Mouse (Mus musculus): Measurements from ENCODE around the gene Sytl3. TPM values are rescaled to one million over a fixed set of nuclear protein-coding genes. Genes with fewer than 3 reads are reported as not detected.

Gene Sytl3
- polyA plus RNA-seq, 1 experiment from 2014 or later: 1.1 TPM

GRCm38 (mm10) chr17:6733322-6733875 lies 74.5 kb downstream of the Sytl3 start:
- Histone ChIP-seq H3K4me3 (replicated peaks) (no peak overlapping the region), H3K4me1 (0 out of 2 replicates have a peak, but pooled peaks cover 5% of the 10 kb centered on the region), H3K27ac (no peak overlapping the region), H3K9ac (no peak overlapping the region), H3K36me3 (no peaks in the 10 kb centered on the region), H3K27me3 (replicated peaks) (no peaks in the 10 kb centered on the region), H3K9me3 (no peaks in the 10 kb centered on the region), H3K4me2 (no peak overlapping the region)
- WGBS: 92% methylated on average over 10 of the region's 10 CpGs
- no peak for ATAC-seq (ENCODE audit: insufficient read depth, low FRiP score, low read depth)

GRCm38 (mm10) chr17:6734746-6735441 lies 76.0 kb downstream of the Sytl3 start:
- Histone ChIP-seq H3K27ac (no peak overlapping the region), H3K27me3 (replicated peaks) (no peaks in the 10 kb centered on the region), H3K9ac (no peak overlapping the region), H3K4me2 (no peak overlapping the region), H3K36me3 (peaks cover 4% of the 10 kb centered on the region; the same call in 1 of the 2 replicates), H3K9me3 (no peaks in the 10 kb centered on the region), H3K4me1 (no peaks in the 10 kb centered on the region), H3K4me3 (replicated peaks) (no peak overlapping the region)
- no peak for ATAC-seq (ENCODE audit: insufficient read depth, low FRiP score, low read depth)
- 87% methylated on average over 12 of the region's 12 CpGs for WGBS

- 0 out of 2 replicates have a peak, but pooled peaks cover under 1% of the 10 kb centered on the region for H3K4me1 ChIP-seq
- peak; percentile 74; the same call in 1 of the 2 replicates for ATAC-seq (ENCODE audit: insufficient read depth, low FRiP score, low read depth)
- H3K9me3 ChIP-seq: no peaks in the 10 kb centered on the region
- H3K4me3 ChIP-seq (replicated peaks): no peak overlapping the region
- no peak overlapping the region for H3K4me2 ChIP-seq
- WGBS: 53% methylated on average over 15 of the region's 15 CpGs
- peaks cover 14% of the 10 kb centered on the region; the same call in 1 of the 2 replicates for H3K36me3 ChIP-seq
- no peaks in the 10 kb centered on the region for H3K27me3 ChIP-seq (replicated peaks)
- peak overlapping the region; percentile 17; the same call in 1 of the 2 replicates for H3K27ac ChIP-seq
- H3K9ac ChIP-seq: no peak overlapping the region
Observed at GRCm38 (mm10) chr17:6736306-6737272, 77.7 kb downstream of the Sytl3 start.

- peaks cover 9% of the 10 kb centered on the region; the same call in 1 of the 2 replicates for H3K4me1 ChIP-seq
- H3K36me3 ChIP-seq: peaks cover 14% of the 10 kb centered on the region; the same call in 1 of the 2 replicates
- H3K9ac ChIP-seq: no peak overlapping the region
- no peaks in the 10 kb centered on the region for H3K27me3 ChIP-seq (replicated peaks)
- peak overlapping the region; percentile 17; the same call in 1 of the 2 replicates for H3K27ac ChIP-seq
- H3K4me3 ChIP-seq (replicated peaks): no peak overlapping the region
- H3K4me2 ChIP-seq: no peak overlapping the region
- no peaks in the 10 kb centered on the region for H3K9me3 ChIP-seq
- no peak for ATAC-seq (ENCODE audit: insufficient read depth, low FRiP score, low read depth)
- WGBS: 81% methylated on average over 12 of the region's 12 CpGs
Observed at GRCm38 (mm10) chr17:6737273-6737997, 78.5 kb downstream of the Sytl3 start.

GRCm38 (mm10) chr17:6738836-6739235 lies 79.9 kb downstream of the Sytl3 start:
- Histone ChIP-seq H3K9ac (no peak overlapping the region), H3K4me1 (peaks cover 10% of the 10 kb centered on the region; the same call in 1 of the 2 replicates), H3K27ac (no peak overlapping the region), H3K4me2 (no peak overlapping the region), H3K27me3 (replicated peaks) (no peaks in the 10 kb centered on the region), H3K36me3 (peaks cover 14% of the 10 kb centered on the region; the same call in 1 of the 2 replicates), H3K9me3 (no peaks in the 10 kb centered on the region), H3K4me3 (replicated peaks) (no peak overlapping the region)
- ATAC-seq (ENCODE audit: insufficient read depth, low FRiP score, low read depth): no peak
- WGBS: 83% methylated on average over 7 of the region's 7 CpGs

GRCm38 (mm10) chr17:6739266-6739665 lies 80.4 kb downstream of the Sytl3 start:
- Histone ChIP-seq H3K27ac (no peak overlapping the region), H3K9ac (no peak overlapping the region), H3K4me2 (no peak overlapping the region), H3K36me3 (peaks cover 14% of the 10 kb centered on the region; the same call in 1 of the 2 replicates), H3K4me1 (peaks cover 10% of the 10 kb centered on the region; the same call in 1 of the 2 replicates), H3K4me3 (replicated peaks) (no peak overlapping the region), H3K9me3 (no peaks in the 10 kb centered on the region), H3K27me3 (replicated peaks) (no peaks in the 10 kb centered on the region)
- 86% methylated on average over 13 of the region's 13 CpGs for WGBS
- ATAC-seq (ENCODE audit: insufficient read depth, low FRiP score, low read depth): no peak

GRCm38 (mm10) chr17:6739756-6740155 lies 80.9 kb downstream of the Sytl3 start:
- no peak overlapping the region for H3K4me2 ChIP-seq
- no peak for ATAC-seq (ENCODE audit: insufficient read depth, low FRiP score, low read depth)
- no peaks in the 10 kb centered on the region for H3K27me3 ChIP-seq (replicated peaks)
- no peak overlapping the region for H3K4me3 ChIP-seq (replicated peaks)
- H3K27ac ChIP-seq: no peak overlapping the region
- peaks cover 16% of the 10 kb centered on the region; the same call in 1 of the 2 replicates for H3K36me3 ChIP-seq
- WGBS: 88% methylated on average over 15 of the region's 15 CpGs
- H3K9me3 ChIP-seq: no peaks in the 10 kb centered on the region
- H3K4me1 ChIP-seq: peaks cover 10% of the 10 kb centered on the region; the same call in 1 of the 2 replicates
- no peak overlapping the region for H3K9ac ChIP-seq

- Histone ChIP-seq H3K4me1 (peaks cover 10% of the 10 kb centered on the region; the same call in 1 of the 2 replicates), H3K4me3 (replicated peaks) (no peak overlapping the region), H3K27me3 (replicated peaks) (no peaks in the 10 kb centered on the region), H3K36me3 (peaks cover 19% of the 10 kb centered on the region; the same call in 1 of the 2 replicates), H3K9ac (no peak overlapping the region), H3K27ac (no peak overlapping the region; the same call in 1 of the 2 replicates), H3K9me3 (no peaks in the 10 kb centered on the region), H3K4me2 (no peak overlapping the region)
- 85% methylated on average over 19 of the region's 19 CpGs for WGBS
- ATAC-seq (ENCODE audit: insufficient read depth, low FRiP score, low read depth): no peak
Observed at GRCm38 (mm10) chr17:6740331-6741170, 81.7 kb downstream of the Sytl3 start.

- H3K4me2 ChIP-seq: no peak overlapping the region
- peaks cover 10% of the 10 kb centered on the region; the same call in 1 of the 2 replicates for H3K4me1 ChIP-seq
- H3K27ac ChIP-seq: 0 out of 2 replicates have a peak overlapping the region, but pooled peaks have one; percentile 7
- WGBS: 86% methylated on average over 12 of the region's 12 CpGs
- no peaks in the 10 kb centered on the region for H3K27me3 ChIP-seq (replicated peaks)
- H3K4me3 ChIP-seq (replicated peaks): no peak overlapping the region
- H3K36me3 ChIP-seq: peaks cover 19% of the 10 kb centered on the region
- no peak overlapping the region for H3K9ac ChIP-seq
- H3K9me3 ChIP-seq: no peaks in the 10 kb centered on the region
- no peak for ATAC-seq (ENCODE audit: insufficient read depth, low FRiP score, low read depth)
Observed at GRCm38 (mm10) chr17:6741271-6741670, 82.4 kb downstream of the Sytl3 start.

Data from stomach, embryonic 15.5 days (tissue).